Mouse (Mus musculus) CH12.LX (cell line): ENCODE data around the gene Olfr55. TPM values are rescaled to one million over a fixed set of nuclear protein-coding genes. Genes with fewer than 3 reads are reported as not detected.
"Not testable (repeated sequence)": the region's sequence is repeated elsewhere in the genome, so short reads cannot be mapped to it uniquely, and the experiment has no call there.

Experiments used
- DNase-seq: peaks from one replicate; pipeline ENCODE4 v3.0.0-alpha.2; 2013; ENCODE audit errors: extremely low read depth
- H3K27ac ChIP-seq: 2 replicates; pipeline ENCODE4 v1.5.1; 2012; ENCODE audit warnings: low read depth, mild to moderate bottlenecking, control low read depth, moderate library complexity; ENCODE audit not compliant: insufficient read depth
- H3K27me3 ChIP-seq: replicated peaks from 2 replicates; pipeline ENCODE3; 2012; ENCODE audit warnings: inconsistent platforms
- H3K36me3 ChIP-seq, 2 experiments: replicated peaks in 1 of 2; 2 replicates each; pipeline versions ENCODE3 to v1.6.1; 2012; ENCODE audit warnings: inconsistent platforms in 1 of 2, low read length in 1 of 2, mild to moderate bottlenecking in 1 of 2, mixed read lengths in 1 of 2, moderate library complexity in 1 of 2; ENCODE audit not compliant: control insufficient read depth in 1 of 2, insufficient read depth in 1 of 2
- H3K4me1 ChIP-seq, 2 experiments: 2 replicates each; pipeline ENCODE4 v1.6.1; 2012; ENCODE audit warnings: inconsistent platforms in 1 of 2, moderate library complexity in 1 of 2; ENCODE audit not compliant: insufficient read depth in 2 of 2, control insufficient read depth in 1 of 2
- H3K4me2 ChIP-seq: 2 replicates; pipeline ENCODE4 v1.6.1; 2012; ENCODE audit warnings: low read depth, mild to moderate bottlenecking, control low read depth; ENCODE audit not compliant: poor library complexity, insufficient read depth, severe bottlenecking
- H3K4me3 ChIP-seq, 3 experiments: fragments of 150-350 bp in 1 of 3; sonication (generic) in 1 of 3; replicated peaks in 1 of 3; 2 replicates each; pipeline versions ENCODE3 to v1.5.1; 2011 to 2012; ENCODE audit warnings: low read depth in 2 of 3, low read length in 2 of 3, mild to moderate bottlenecking in 2 of 3, moderate library complexity in 2 of 3, control low read depth in 1 of 3, improper control_type of control experiment in 1 of 3, inconsistent platforms in 1 of 3, mixed read lengths in 1 of 3; ENCODE audit not compliant: poor library complexity in 1 of 3
- H3K79me2 ChIP-seq: replicated peaks from 2 replicates; pipeline ENCODE4 v1.6.1; 2012; ENCODE audit warnings: mild to moderate bottlenecking, moderate library complexity; ENCODE audit not compliant: control insufficient read depth, poor library complexity, insufficient read depth, severe bottlenecking; ENCODE audit errors: extremely low read depth
- H3K9ac ChIP-seq: 2 replicates; pipeline ENCODE4 v1.6.1; 2012; ENCODE audit warnings: low read depth, mild to moderate bottlenecking, control low read depth, moderate library complexity; ENCODE audit not compliant: insufficient read depth
- H3K9me3 ChIP-seq: replicated peaks from 2 replicates; pipeline ENCODE3; 2012; ENCODE audit warnings: low read length, inconsistent platforms, mixed read lengths
- CHD2 ChIP-seq: IDR thresholded peaks from 2 replicates; pipeline ENCODE4 v1.6.1; 2011; ENCODE audit warnings: low read length, improper control_type of control experiment
- CTCF ChIP-seq, 2 experiments: IDR thresholded peaks in 1 of 2; conservative IDR thresholded peaks in 1 of 2; 2 replicates each; pipeline ENCODE4 v1.5.1; 2011 to 2012; ENCODE audit warnings: low read depth in 2 of 2, low read length in 2 of 2, improper control_type of control experiment in 1 of 2, inconsistent platforms in 1 of 2, mild to moderate bottlenecking in 1 of 2, moderate library complexity in 1 of 2
- GABPA ChIP-seq: IDR thresholded peaks from 2 replicates; pipeline ENCODE4 v1.6.1; 2012; ENCODE audit warnings: low read depth, low read length, improper control_type of control experiment, inconsistent platforms; ENCODE audit not compliant: insufficient replicate concordance
- KAT2A ChIP-seq: IDR thresholded peaks from 2 replicates; pipeline ENCODE4 v1.6.1; 2012; ENCODE audit warnings: low read length, improper control_type of control experiment, inconsistent platforms; ENCODE audit not compliant: insufficient replicate concordance
- MAFK ChIP-seq: IDR thresholded peaks from 2 replicates; pipeline ENCODE4 v1.6.1; 2011; ENCODE audit warnings: low read length, improper control_type of control experiment; ENCODE audit not compliant: insufficient replicate concordance
- MAX ChIP-seq: IDR thresholded peaks from 2 replicates; pipeline ENCODE4 v1.6.1; 2011; ENCODE audit warnings: low read length, improper control_type of control experiment
- MAZ ChIP-seq: IDR thresholded peaks from 2 replicates; pipeline ENCODE4 v1.6.1; 2012; ENCODE audit warnings: low read depth, mild to moderate bottlenecking, inconsistent platforms, low read length, improper control_type of control experiment, moderate library complexity
- NELFE ChIP-seq: IDR thresholded peaks from 2 replicates; pipeline ENCODE4 v1.6.1; 2011; ENCODE audit warnings: low read depth, low read length, improper control_type of control experiment
- PAX5 ChIP-seq: IDR thresholded peaks from 2 replicates; pipeline ENCODE4 v1.6.1; 2012; ENCODE audit warnings: low read length, inconsistent platforms, mixed read lengths
- RAD21 ChIP-seq: IDR thresholded peaks from 2 replicates; pipeline ENCODE4 v1.6.1; 2011; ENCODE audit warnings: low read depth, mild to moderate bottlenecking, low read length, improper control_type of control experiment, moderate library complexity
- USF1 ChIP-seq: IDR thresholded peaks from 2 replicates; pipeline ENCODE4 v1.6.1; 2014; ENCODE audit warnings: low read depth, mild to moderate bottlenecking, inconsistent platforms, low read length, improper control_type of control experiment
- ZNF384 ChIP-seq: IDR thresholded peaks from 2 replicates; pipeline ENCODE4 v1.6.1; 2012; ENCODE audit warnings: low read depth, low read length, improper control_type of control experiment, inconsistent platforms
- dilution Hi-C: fragments of 300-500 bp; cut with MboI; formaldehyde crosslinking; loops from 2 replicates; pipeline ENCODE4 v1.14.3; 2020; ENCODE audit warnings: low sequenced_read_pairs; ENCODE audit not compliant: extremely low pct_unique_long_range_greater_than_20kb, extremely low pct_ligation_motif_present
- in situ Hi-C: fragments of 300-500 bp; cut with MboI; formaldehyde crosslinking; loops from 3 replicates; pipeline ENCODE4 v1.14.3; 2019; ENCODE audit warnings: low sequenced_read_pairs, low pct_ligation_motif_present, low pct_unique_long_range_greater_than_20kb, mixed read lengths
- polyA plus RNA-seq: library from polyadenylated mRNA; unstranded; fragments of >175 nt; gene quantifications from 2 replicates; pipeline ENCODE4 v1.2.1, GENCODE M21; 2012; ENCODE audit warnings: low read depth; ENCODE audit not compliant: insufficient read length
- total RNA-seq, 2 experiments: library from RNA; depleted of rRNA; stranded (reverse); fragments of 300-350 nt in 1 of 2; fragments of >200 nt in 1 of 2; gene quantifications; 2 replicates each; pipeline ENCODE4 v1.2.3; 2012 to 2014

The Olfr55 gene
- total RNA-seq (2012; rRNA removed) (not detected in 2 replicates), total RNA-seq (2014; rRNA removed) (not detected in 2 replicates), polyA plus RNA-seq (not detected in 2 replicates)

DNA sequence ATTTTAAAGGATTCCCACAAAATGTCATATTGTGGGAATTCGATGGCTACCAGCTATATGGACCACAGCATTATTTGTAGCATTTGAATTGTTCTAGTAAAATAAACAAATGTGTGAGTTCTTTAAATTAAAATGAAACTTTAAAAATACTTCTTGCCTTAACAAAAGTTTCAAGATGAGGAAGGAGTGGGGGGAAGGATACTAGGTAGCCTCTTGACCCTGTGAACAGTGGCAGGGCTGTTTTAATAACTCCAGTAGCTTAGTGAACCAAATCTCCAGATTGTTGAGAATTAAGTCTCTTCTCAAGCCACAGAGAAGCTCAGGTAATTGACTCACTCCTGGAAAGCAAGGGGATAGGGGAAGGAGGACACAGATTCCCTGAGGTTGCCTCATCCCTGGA, at the start of gene Olfr55:
Gene Olfr55 (plus strand): TSS at position 301 of the 400 bp plus-strand sequence.
- H3K4me1 ChIP-seq, H3K27me3 ChIP-seq, H3K4me2 ChIP-seq, H3K9me3 ChIP-seq, H3K9ac ChIP-seq, H3K79me2 ChIP-seq, DNase-seq, dilution Hi-C loops, H3K36me3 ChIP-seq, in situ Hi-C loops, H3K4me3 ChIP-seq, H3K27ac ChIP-seq: not testable (repeated sequence)

DNA sequence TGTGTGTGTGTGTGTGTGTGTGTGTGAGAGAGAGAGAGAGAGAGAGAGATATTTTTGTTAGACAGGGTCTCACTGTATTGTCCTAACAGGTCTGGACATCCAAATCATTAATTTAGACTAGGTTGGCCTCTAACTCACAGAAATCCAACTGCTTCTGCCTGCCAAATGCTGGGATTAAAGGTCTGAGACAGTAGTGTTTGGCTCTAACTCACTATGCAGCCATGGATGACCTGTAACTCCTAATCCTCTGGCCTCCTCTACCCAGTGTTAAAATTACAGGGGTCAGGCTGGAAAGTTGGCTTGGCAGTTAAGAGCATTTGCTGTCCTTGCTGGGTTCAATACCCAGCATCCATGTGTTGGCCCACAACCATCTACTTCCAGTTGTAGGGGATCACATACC, 43.7 kb upstream of the Olfr55 start:
- H3K4me1 ChIP-seq: no peaks in the 10 kb centered on the region
- H3K27me3 ChIP-seq: no peaks in the 10 kb centered on the region
- H3K4me2 ChIP-seq: no peak overlapping the region
- no peak overlapping the region for H3K9ac ChIP-seq
- no peak for DNase-seq
- H3K9me3 ChIP-seq: no peaks in the 10 kb centered on the region
- no peak overlapping the region for H3K27ac ChIP-seq
- H3K79me2 ChIP-seq: no peaks in the 10 kb centered on the region
- TF ChIP-seq KAT2A: no peak
- TF ChIP-seq NELFE: no peak
- no peak for TF ChIP-seq GABPA
- no peak overlapping the region for H3K4me3 ChIP-seq
- dilution Hi-C loops (no loop called here), in situ Hi-C loops (no loop called here)
- no peaks in the 10 kb centered on the region for H3K36me3 ChIP-seq

DNA sequence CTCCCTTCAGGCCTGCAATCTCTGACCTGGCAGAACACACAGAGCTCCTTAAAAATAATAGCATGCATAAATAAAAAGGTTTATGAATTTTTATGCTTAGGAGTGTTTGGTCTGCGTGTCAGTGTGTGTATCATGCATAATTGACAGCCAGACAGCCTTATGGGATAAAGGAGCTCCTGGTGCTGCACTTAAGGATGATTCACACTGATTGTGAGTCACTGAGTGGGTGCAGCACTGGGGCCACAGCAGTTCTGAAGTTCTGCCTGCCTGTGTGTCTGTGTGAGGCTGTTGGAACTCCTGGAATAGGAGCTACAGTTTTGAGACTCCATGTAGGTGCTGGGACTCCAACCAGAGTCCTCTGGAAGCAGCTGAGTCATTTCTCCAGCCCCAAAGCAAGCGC, 42.0 kb upstream of the Olfr55 start:
- Histone ChIP-seq H3K4me3 (no peak overlapping the region), H3K4me1 (no peaks in the 10 kb centered on the region), H3K27me3 (no peaks in the 10 kb centered on the region), H3K27ac (no peak overlapping the region), H3K79me2 (no peaks in the 10 kb centered on the region), H3K4me2 (no peak overlapping the region), H3K9ac (no peak overlapping the region), H3K36me3 (no peaks in the 10 kb centered on the region), H3K9me3 (no peaks in the 10 kb centered on the region)
- in situ Hi-C loops (no loop called here), dilution Hi-C loops (no loop called here)
- DNase-seq: no peak
- TF ChIP-seq MAX (no peak), CTCF (conservative IDR thresholded peaks at IDR 0.05 in 1 of 2, IDR thresholded peaks at IDR 0.05 in 1 of 2; ENCODE audit: low read depth in 2 of 2, low read length in 2 of 2) (no peak), MAFK (no peak), MAZ (no peak), USF1 (no peak), PAX5 (no peak), CHD2 (no peak), RAD21 (no peak), ZNF384 (no peak)
